ENCODE assay signal across 13 mouse cellular contexts in the genomic region with DNA sequence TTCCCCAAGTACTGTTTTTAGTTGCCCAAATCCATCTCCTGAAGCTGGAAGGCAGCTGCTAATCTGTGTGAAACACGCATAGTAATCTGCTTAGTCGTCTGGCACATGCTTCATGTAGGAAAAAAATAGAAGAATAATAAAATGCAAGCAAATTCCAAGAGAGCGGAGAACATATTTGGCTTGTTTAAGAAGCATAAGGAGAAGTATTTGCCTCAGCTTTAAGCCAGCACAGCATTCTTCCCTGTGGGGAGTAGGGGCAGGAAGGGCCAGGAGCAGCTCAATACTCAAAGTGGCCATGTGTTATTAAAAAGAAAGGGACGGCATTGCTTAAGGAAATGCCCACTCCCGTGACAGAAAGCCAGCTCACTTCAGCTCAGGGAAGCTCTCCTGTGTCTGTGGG.
DNase-seq lines count a peak whose midpoint lies in the region; ATAC-seq and TF ChIP-seq lines count a peak whose summit lies in the region.
"Had no signal": no experiment of that assay in that cellular context is flagged by ENCODE, and none has a peak within 500 bp of the region (broad histone marks: within the 10 kb centered on the region; RNA-seq: fewer than 3 reads in every experiment).

No protein-coding gene starts in this region.

- H3K9ac ChIP-seq in heart, embryonic 16.5 days (ENCODE audit: low read length), result no peak overlapping the region
- H3K9ac ChIP-seq in heart, embryonic 11.5 days (ENCODE audit: low read depth, low read length), result no peak overlapping the region
- no peak overlapping the region for H3K9ac ChIP-seq in lung, embryonic 14.5 days
- no peak overlapping the region for H3K9ac ChIP-seq in embryonic facial prominence, embryonic 14.5 days (ENCODE audit: low read depth, low read length)
- H3K9ac ChIP-seq in midbrain, postnatal 0 days (replicated peaks; ENCODE audit: low read length, poor library complexity, severe bottlenecking), result no peak overlapping the region

- no peaks in the 10 kb centered on the region for H3K27me3 ChIP-seq in heart, embryonic 16.5 days (ENCODE audit: control insufficient read depth, insufficient read depth, low read length)
- H3K27me3 ChIP-seq in heart, embryonic 11.5 days (ENCODE audit: control insufficient read depth, insufficient read depth, low read length), result no peaks in the 10 kb centered on the region
- no peaks in the 10 kb centered on the region for H3K27me3 ChIP-seq in lung, embryonic 14.5 days (ENCODE audit: insufficient read depth, low read length)
- H3K27me3 ChIP-seq in embryonic facial prominence, embryonic 14.5 days (replicated peaks; ENCODE audit: control insufficient read depth, insufficient read depth, low read length), result no peaks in the 10 kb centered on the region
- H3K27me3 ChIP-seq in midbrain, postnatal 0 days (ENCODE audit: insufficient read depth, low read length), result no peaks in the 10 kb centered on the region

- no peaks in the 10 kb centered on the region for H3K9me3 ChIP-seq in heart, embryonic 16.5 days (replicated peaks; ENCODE audit: control insufficient read depth, low read length)
- H3K9me3 ChIP-seq in heart, embryonic 11.5 days (replicated peaks; ENCODE audit: control insufficient read depth, low read length), result no peaks in the 10 kb centered on the region
- H3K9me3 ChIP-seq in lung, embryonic 14.5 days (ENCODE audit: low read depth, low read length), result no peaks in the 10 kb centered on the region
- H3K9me3 ChIP-seq in embryonic facial prominence, embryonic 14.5 days (ENCODE audit: control insufficient read depth, low read length), result no peaks in the 10 kb centered on the region
- no peaks in the 10 kb centered on the region for H3K9me3 ChIP-seq in midbrain, postnatal 0 days (ENCODE audit: low read length)

- WGBS in heart, embryonic 16.5 days, result 41% methylated on average over 5 of the region's 5 CpGs
- 54% methylated on average over 5 of the region's 5 CpGs for WGBS in heart, embryonic 11.5 days (ENCODE audit: insufficient replicate concordance)
- WGBS in lung, embryonic 14.5 days, result 37% methylated on average over 5 of the region's 5 CpGs
- WGBS in embryonic facial prominence, embryonic 14.5 days, result 17% methylated on average over 5 of the region's 5 CpGs
- 21% methylated on average over 5 of the region's 5 CpGs for WGBS in midbrain, postnatal 0 days

- no peak for ATAC-seq in heart, embryonic 16.5 days (replicated peaks; ENCODE audit: extremely low read depth, insufficient read depth, low FRiP score)
- ATAC-seq in heart, embryonic 11.5 days (replicated peaks; ENCODE audit: insufficient number of reproducible peaks, low FRiP score, low TSS enrichment), result no peak
- peak; percentile 62 for ATAC-seq in lung, embryonic 14.5 days (ENCODE audit: insufficient read depth)
- ATAC-seq in embryonic facial prominence, embryonic 14.5 days (ENCODE audit: low read depth), result peak; percentile 57
- 0 out of 2 replicates have a peak, but pooled peaks have one; percentile 23 for ATAC-seq in midbrain, postnatal 0 days (ENCODE audit: low FRiP score)

- no peaks in the 10 kb centered on the region for H3K36me3 ChIP-seq in heart, embryonic 16.5 days (ENCODE audit: control insufficient read depth, insufficient read depth)
- no peaks in the 10 kb centered on the region for H3K36me3 ChIP-seq in heart, embryonic 11.5 days (ENCODE audit: control insufficient read depth, insufficient read depth, low read length)
- H3K36me3 ChIP-seq in lung, embryonic 14.5 days (ENCODE audit: insufficient read depth), result no peaks in the 10 kb centered on the region
- no peaks in the 10 kb centered on the region for H3K36me3 ChIP-seq in embryonic facial prominence, embryonic 14.5 days (ENCODE audit: control insufficient read depth, insufficient read depth, low read length)
- no peaks in the 10 kb centered on the region for H3K36me3 ChIP-seq in midbrain, postnatal 0 days (ENCODE audit: insufficient read depth, low read length)

- H3K4me1 ChIP-seq in heart, embryonic 16.5 days (ENCODE audit: control insufficient read depth, insufficient read depth, low read length), result peaks cover 2% of the 10 kb centered on the region; the same call in 1 of the 2 replicates
- no peaks in the 10 kb centered on the region; the same call in 1 of the 2 replicates for H3K4me1 ChIP-seq in heart, embryonic 11.5 days (ENCODE audit: control insufficient read depth, insufficient read depth, low read length)
- no peaks in the 10 kb centered on the region for H3K4me1 ChIP-seq in lung, embryonic 14.5 days (ENCODE audit: insufficient read depth)
- peaks cover 14% of the 10 kb centered on the region; the same call in 1 of the 2 replicates for H3K4me1 ChIP-seq in embryonic facial prominence, embryonic 14.5 days (ENCODE audit: control insufficient read depth, insufficient read depth, low read length)
- no peaks in the 10 kb centered on the region for H3K4me1 ChIP-seq in midbrain, postnatal 0 days (ENCODE audit: insufficient read depth, low read length)

- H3K4me2 ChIP-seq in heart, embryonic 16.5 days (ENCODE audit: low read depth, low read length), result no peak overlapping the region
- no peak overlapping the region for H3K4me2 ChIP-seq in heart, embryonic 11.5 days
- H3K4me2 ChIP-seq in lung, embryonic 14.5 days, result no peak overlapping the region
- no peak overlapping the region; the same call in 1 of the 2 replicates for H3K4me2 ChIP-seq in embryonic facial prominence, embryonic 14.5 days (ENCODE audit: low read depth, low read length)
- H3K4me2 ChIP-seq in midbrain, postnatal 0 days (ENCODE audit: low read depth, low read length, poor library complexity, severe bottlenecking), result no peak overlapping the region

- H3K4me3 ChIP-seq in heart, embryonic 16.5 days (ENCODE audit: low read length), result no peak overlapping the region
- H3K4me3 ChIP-seq in heart, embryonic 11.5 days (ENCODE audit: low read depth, low read length), result no peak overlapping the region
- H3K4me3 ChIP-seq in lung, embryonic 14.5 days (ENCODE audit: low read depth, low read length), result no peak overlapping the region
- H3K4me3 ChIP-seq in embryonic facial prominence, embryonic 14.5 days (ENCODE audit: low read depth, low read length), result no peak overlapping the region
- H3K4me3 ChIP-seq in midbrain, postnatal 0 days (ENCODE audit: low read depth, low read length), result no peak overlapping the region

- TF ChIP-seq CTCF in lung, embryonic 14.5 days (IDR thresholded peaks at IDR 0.05; ENCODE audit: low read depth), result no peak
- no peak for TF ChIP-seq CTCF in midbrain, postnatal 0 days (IDR thresholded peaks at IDR 0.05)

- H3K27ac ChIP-seq in heart, embryonic 16.5 days (ENCODE audit: low read length), result peak overlapping the region; percentile 64
- no peak overlapping the region for H3K27ac ChIP-seq in heart, embryonic 11.5 days (ENCODE audit: low read depth, low read length)
- H3K27ac ChIP-seq in lung, embryonic 14.5 days (ENCODE audit: low read depth), result peak overlapping the region; percentile 58
- peak overlapping the region; percentile 61 for H3K27ac ChIP-seq in embryonic facial prominence, embryonic 14.5 days (replicated peaks; ENCODE audit: low read depth, low read length)
- no peak overlapping the region for H3K27ac ChIP-seq in midbrain, postnatal 0 days (ENCODE audit: low read depth, low read length)

- peak; percentile 52 for DNase-seq in lung, embryonic 14.5 days
- no peak for DNase-seq in lung, postnatal 14 days
- peak; percentile 82 for DNase-seq in embryonic facial prominence, embryonic 14.5 days (ENCODE audit: low spot score)
- DNase-seq in midbrain, postnatal 0 days (ENCODE audit: low spot score), result no peak
- no peak for DNase-seq in adrenal gland, postnatal 10 days
- DNase-seq in right cerebral cortex, postnatal 25 days, result no peak
- DNase-seq: adrenal gland, postnatal 36 days; cerebellum, adult 8-10 months; gastrocnemius, postnatal 14 days; heart, postnatal 4 days; kidney, postnatal 14 days had no signal

Comparison
In these comparisons a context has a peak if more than half of its experiments do, and no peak if none do; other contexts are left out.
1. H3K27ac ChIP-seq: peak in heart, embryonic 16.5 days (single experiment), lung, embryonic 14.5 days (single experiment) and embryonic facial prominence, embryonic 14.5 days (single experiment); none in heart, embryonic 11.5 days (single experiment) and midbrain, postnatal 0 days (single experiment).
2. DNase-seq: peak in lung, embryonic 14.5 days (single experiment) and embryonic facial prominence, embryonic 14.5 days (single experiment); none in lung, postnatal 14 days (single experiment), midbrain, postnatal 0 days (single experiment), adrenal gland, postnatal 10 days (single experiment) and right cerebral cortex, postnatal 25 days (single experiment).
3. ATAC-seq: peak in lung, embryonic 14.5 days (single experiment), embryonic facial prominence, embryonic 14.5 days (single experiment) and midbrain, postnatal 0 days (single experiment); none in heart, embryonic 16.5 days (single experiment) and heart, embryonic 11.5 days (single experiment).